Mouse (Mus musculus): ENCODE measurements around the gene Rcn1. TPM values are rescaled to one million over a fixed set of nuclear protein-coding genes. Genes with fewer than 3 reads are reported as not detected.

Gene Rcn1
- polyA plus RNA-seq, 1 experiment from 2014 or later, result 127 TPM

DNA sequence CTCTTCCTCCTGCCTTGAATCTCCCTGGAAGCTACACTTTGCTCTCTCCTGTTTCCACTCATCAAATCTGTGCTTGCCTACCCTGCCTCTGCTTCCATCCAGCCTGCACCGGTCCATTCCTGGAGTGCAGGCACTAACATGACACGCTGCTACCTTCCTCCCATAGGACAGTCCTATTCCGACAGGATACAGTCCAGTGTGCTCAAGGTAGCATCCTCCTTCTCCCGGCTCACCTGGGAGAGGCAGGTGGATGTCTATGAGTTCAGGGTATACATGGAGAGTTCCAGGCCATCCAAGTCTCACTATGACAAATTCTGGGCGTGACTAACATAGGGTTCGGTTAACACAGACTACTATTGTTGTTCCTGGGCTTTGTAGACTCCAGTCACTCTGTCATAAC, 27.0 kb downstream of the Rcn1 start:
- Histone ChIP-seq H3K36me3 (ENCODE audit: control insufficient read depth, insufficient read depth, low read length) (no peaks in the 10 kb centered on the region), H3K9me3 (ENCODE audit: control insufficient read depth, low read length) (no peaks in the 10 kb centered on the region), H3K9ac (ENCODE audit: low read length) (no peak overlapping the region), H3K27ac (replicated peaks in 1 of 2; ENCODE audit: control insufficient read depth in 1 of 2, insufficient read depth in 1 of 2, low read depth in 2 of 2, low read length in 2 of 2) (no peak overlapping the region), H3K4me2 (ENCODE audit: low read length) (no peak overlapping the region), H3K4me3 (ENCODE audit: control insufficient read depth in 1 of 2, insufficient read depth in 1 of 2, low read depth in 1 of 2, low read length in 2 of 2) (no peak overlapping the region), H3K4me1 (ENCODE audit: control insufficient read depth in 2 of 2, insufficient read depth in 2 of 2, low read length in 2 of 2) (peaks cover 0 to 4% of the 10 kb centered on the region in 2 experiments; a peak in 1 of 4 replicates), H3K27me3 (ENCODE audit: control insufficient read depth, insufficient read depth, low read length) (no peaks in the 10 kb centered on the region)
- 90% methylated on average over 6 of the region's 6 CpGs for WGBS
- no peak for ATAC-seq (ENCODE audit: insufficient number of reproducible peaks, insufficient read depth, low FRiP score, low read depth)

DNA sequence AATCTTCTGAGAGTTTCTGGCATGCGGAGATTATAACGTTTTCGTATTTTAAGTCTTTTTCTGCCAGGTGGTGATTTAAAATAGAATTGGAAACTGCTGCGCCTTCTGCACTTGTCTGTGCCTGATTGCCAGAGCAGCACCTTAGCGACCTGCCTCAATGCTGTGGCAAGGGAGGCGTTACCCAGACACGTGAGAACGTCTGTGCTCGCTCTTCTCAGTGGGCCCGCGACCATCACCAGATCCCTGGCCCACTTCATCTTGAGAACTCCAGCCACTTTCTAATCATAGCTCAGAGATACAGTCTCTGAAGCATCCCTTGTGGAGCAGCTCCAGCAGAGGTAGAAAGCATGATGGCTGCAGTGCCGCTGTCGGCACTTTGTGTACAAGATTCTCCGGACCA, 28.4 kb downstream of the Rcn1 start:
- ATAC-seq (ENCODE audit: insufficient number of reproducible peaks, insufficient read depth, low FRiP score, low read depth), result no peak
- Histone ChIP-seq H3K4me2 (ENCODE audit: low read length) (peak overlapping the region; percentile 65), H3K9me3 (ENCODE audit: control insufficient read depth, low read length) (no peaks in the 10 kb centered on the region), H3K4me1 (ENCODE audit: control insufficient read depth in 2 of 2, insufficient read depth in 2 of 2, low read length in 2 of 2) (peaks cover 0 to 4% of the 10 kb centered on the region in 2 experiments; a peak in 1 of 4 replicates), H3K27ac (replicated peaks in 1 of 2; ENCODE audit: control insufficient read depth in 1 of 2, insufficient read depth in 1 of 2, low read depth in 2 of 2, low read length in 2 of 2) (no peak overlapping the region), H3K36me3 (ENCODE audit: control insufficient read depth, insufficient read depth, low read length) (no peaks in the 10 kb centered on the region), H3K9ac (ENCODE audit: low read length) (peak overlapping the region; percentile 31), H3K27me3 (ENCODE audit: control insufficient read depth, insufficient read depth, low read length) (no peaks in the 10 kb centered on the region), H3K4me3 (ENCODE audit: control insufficient read depth in 1 of 2, insufficient read depth in 1 of 2, low read depth in 1 of 2, low read length in 2 of 2) (peak overlapping the region; percentile 29 to 36)
- WGBS, result 13% methylated on average over 14 of the region's 14 CpGs

DNA sequence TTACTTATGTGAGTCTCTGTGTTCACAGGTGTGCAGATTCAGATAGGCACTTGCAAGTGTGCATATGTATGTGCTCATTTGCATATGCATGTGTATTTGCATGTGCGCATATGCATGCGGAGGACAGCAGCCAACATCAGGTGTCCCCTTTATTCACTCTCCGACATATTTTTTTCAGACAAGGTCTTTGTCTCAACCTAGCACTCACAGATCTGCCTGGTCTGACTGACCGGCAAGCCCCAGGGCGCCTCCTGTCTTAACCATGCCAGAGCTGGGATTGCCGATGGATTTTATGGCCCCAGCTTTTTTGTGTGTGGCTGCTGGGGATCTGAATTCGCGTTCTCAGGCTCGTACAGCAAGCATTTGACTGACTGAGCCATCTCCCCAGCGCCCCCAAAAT, 28.9 kb downstream of the Rcn1 start:
- WGBS, result 19% methylated on average over 10 of the region's 10 CpGs
- Histone ChIP-seq H3K4me2 (ENCODE audit: low read length) (peak overlapping the region; percentile 65), H3K9me3 (ENCODE audit: control insufficient read depth, low read length) (no peaks in the 10 kb centered on the region), H3K4me1 (ENCODE audit: control insufficient read depth in 2 of 2, insufficient read depth in 2 of 2, low read length in 2 of 2) (peaks cover 0 to 4% of the 10 kb centered on the region in 2 experiments; a peak in 1 of 4 replicates), H3K27me3 (ENCODE audit: control insufficient read depth, insufficient read depth, low read length) (no peaks in the 10 kb centered on the region), H3K4me3 (ENCODE audit: control insufficient read depth in 1 of 2, insufficient read depth in 1 of 2, low read depth in 1 of 2, low read length in 2 of 2) (peak overlapping the region; percentile 21 to 29), H3K27ac (replicated peaks in 1 of 2; ENCODE audit: control insufficient read depth in 1 of 2, insufficient read depth in 1 of 2, low read depth in 2 of 2, low read length in 2 of 2) (no peak overlapping the region), H3K36me3 (ENCODE audit: control insufficient read depth, insufficient read depth, low read length) (no peaks in the 10 kb centered on the region), H3K9ac (ENCODE audit: low read length) (0 out of 2 replicates have a peak overlapping the region, but pooled peaks have one; percentile 31)
- no peak for ATAC-seq (ENCODE audit: insufficient number of reproducible peaks, insufficient read depth, low FRiP score, low read depth)

DNA sequence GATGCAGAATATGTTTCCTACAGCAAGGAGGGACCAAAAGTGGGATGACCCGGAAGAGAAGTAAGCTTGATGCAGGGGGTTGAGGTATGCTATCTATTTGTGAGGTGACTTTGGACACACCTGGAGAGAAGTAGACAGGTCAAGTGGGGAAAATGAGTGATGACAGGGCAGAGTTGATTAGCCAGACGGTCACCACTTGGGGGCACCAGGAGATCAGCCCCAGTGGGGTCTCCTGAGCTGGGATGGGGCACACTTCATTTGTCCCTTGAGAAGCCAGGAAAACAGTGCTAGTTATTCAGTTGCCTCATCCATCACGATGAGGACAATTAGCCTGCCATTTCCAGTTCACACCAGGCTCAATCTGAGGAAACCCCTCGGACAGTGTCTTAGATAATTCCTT, 31.5 kb downstream of the Rcn1 start:
- no peaks in the 10 kb centered on the region for H3K36me3 ChIP-seq (ENCODE audit: control insufficient read depth, insufficient read depth, low read length)
- no peaks in the 10 kb centered on the region for H3K27me3 ChIP-seq (ENCODE audit: control insufficient read depth, insufficient read depth, low read length)
- H3K9me3 ChIP-seq (ENCODE audit: control insufficient read depth, low read length), result no peaks in the 10 kb centered on the region
- H3K4me3 ChIP-seq (ENCODE audit: control insufficient read depth in 1 of 2, insufficient read depth in 1 of 2, low read depth in 1 of 2, low read length in 2 of 2), result no peak overlapping the region
- no peak for ATAC-seq (ENCODE audit: insufficient number of reproducible peaks, insufficient read depth, low FRiP score, low read depth)
- no peak overlapping the region for H3K27ac ChIP-seq (replicated peaks in 1 of 2; ENCODE audit: control insufficient read depth in 1 of 2, insufficient read depth in 1 of 2, low read depth in 2 of 2, low read length in 2 of 2)
- H3K4me2 ChIP-seq (ENCODE audit: low read length), result no peak overlapping the region
- peaks cover 0 to 4% of the 10 kb centered on the region in 2 experiments; a peak in 1 of 4 replicates for H3K4me1 ChIP-seq (ENCODE audit: control insufficient read depth in 2 of 2, insufficient read depth in 2 of 2, low read length in 2 of 2)
- WGBS, result 34% methylated on average over 4 of the region's 4 CpGs
- no peak overlapping the region for H3K9ac ChIP-seq (ENCODE audit: low read length)

DNA sequence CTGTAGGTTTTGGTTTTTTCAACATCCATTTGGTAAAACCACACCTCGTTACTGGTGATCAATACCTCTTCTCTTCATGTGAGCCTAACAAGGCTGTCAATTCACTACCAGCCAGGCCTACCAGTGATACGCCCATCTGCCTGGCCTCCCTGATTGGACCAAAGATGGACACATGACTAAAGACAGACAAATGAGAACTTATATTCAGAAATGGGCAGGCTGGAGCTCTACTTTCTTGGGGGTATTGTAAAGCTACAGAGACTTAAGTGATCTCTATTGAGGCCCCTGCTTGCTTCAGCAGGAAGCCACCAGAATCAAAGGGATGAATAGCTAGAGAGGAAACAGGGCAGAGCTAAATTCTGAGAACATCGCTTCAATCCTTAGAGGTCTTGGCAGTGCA, 41.1 kb downstream of the Rcn1 start:
- WGBS, result 85% methylated on average over 3 of the region's 3 CpGs
- Histone ChIP-seq H3K4me1 (ENCODE audit: control insufficient read depth in 2 of 2, insufficient read depth in 2 of 2, low read length in 2 of 2) (peaks cover 3 to 6% of the 10 kb centered on the region in 2 experiments; a peak in 3 of 4 replicates), H3K27ac (replicated peaks in 1 of 2; ENCODE audit: control insufficient read depth in 1 of 2, insufficient read depth in 1 of 2, low read depth in 2 of 2, low read length in 2 of 2) (no peak overlapping the region), H3K27me3 (ENCODE audit: control insufficient read depth, insufficient read depth, low read length) (no peaks in the 10 kb centered on the region), H3K9me3 (ENCODE audit: control insufficient read depth, low read length) (no peaks in the 10 kb centered on the region), H3K36me3 (ENCODE audit: control insufficient read depth, insufficient read depth, low read length) (no peaks in the 10 kb centered on the region), H3K9ac (ENCODE audit: low read length) (no peak overlapping the region), H3K4me3 (ENCODE audit: control insufficient read depth in 1 of 2, insufficient read depth in 1 of 2, low read depth in 1 of 2, low read length in 2 of 2) (no peak overlapping the region), H3K4me2 (ENCODE audit: low read length) (no peak overlapping the region)
- no peak for ATAC-seq (ENCODE audit: insufficient number of reproducible peaks, insufficient read depth, low FRiP score, low read depth)

DNA sequence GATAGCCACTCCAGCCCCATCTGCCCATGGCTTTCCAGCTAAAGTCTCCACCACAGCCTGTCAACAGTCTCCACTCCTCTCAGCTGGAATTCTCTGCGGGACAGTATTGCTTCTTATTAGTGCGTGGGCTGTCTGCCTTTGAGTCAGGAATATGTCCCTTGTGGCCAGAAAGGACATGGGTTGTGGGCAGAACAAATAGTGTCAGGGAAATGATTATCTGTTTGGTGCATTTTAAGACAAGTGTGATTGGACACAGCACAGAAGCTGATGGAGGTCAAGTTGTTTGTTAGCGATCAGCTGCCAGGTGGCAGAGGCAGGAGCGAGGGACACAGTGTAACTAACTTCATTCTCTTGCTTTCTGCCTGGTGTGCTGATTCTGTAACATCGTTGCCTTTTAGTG, 42.3 kb downstream of the Rcn1 start:
- Histone ChIP-seq H3K27me3 (ENCODE audit: control insufficient read depth, insufficient read depth, low read length) (no peaks in the 10 kb centered on the region), H3K27ac (replicated peaks in 1 of 2; ENCODE audit: control insufficient read depth in 1 of 2, insufficient read depth in 1 of 2, low read depth in 2 of 2, low read length in 2 of 2) (no peak overlapping the region), H3K9me3 (ENCODE audit: control insufficient read depth, low read length) (no peaks in the 10 kb centered on the region), H3K4me1 (ENCODE audit: control insufficient read depth in 2 of 2, insufficient read depth in 2 of 2, low read length in 2 of 2) (peaks cover 3 to 6% of the 10 kb centered on the region in 2 experiments; a peak in 3 of 4 replicates), H3K36me3 (ENCODE audit: control insufficient read depth, insufficient read depth, low read length) (no peaks in the 10 kb centered on the region), H3K4me2 (ENCODE audit: low read length) (no peak overlapping the region), H3K4me3 (ENCODE audit: control insufficient read depth in 1 of 2, insufficient read depth in 1 of 2, low read depth in 1 of 2, low read length in 2 of 2) (no peak overlapping the region), H3K9ac (ENCODE audit: low read length) (no peak overlapping the region)
- 29% methylated on average over 5 of the region's 5 CpGs for WGBS
- ATAC-seq (ENCODE audit: insufficient number of reproducible peaks, insufficient read depth, low FRiP score, low read depth), result no peak

DNA sequence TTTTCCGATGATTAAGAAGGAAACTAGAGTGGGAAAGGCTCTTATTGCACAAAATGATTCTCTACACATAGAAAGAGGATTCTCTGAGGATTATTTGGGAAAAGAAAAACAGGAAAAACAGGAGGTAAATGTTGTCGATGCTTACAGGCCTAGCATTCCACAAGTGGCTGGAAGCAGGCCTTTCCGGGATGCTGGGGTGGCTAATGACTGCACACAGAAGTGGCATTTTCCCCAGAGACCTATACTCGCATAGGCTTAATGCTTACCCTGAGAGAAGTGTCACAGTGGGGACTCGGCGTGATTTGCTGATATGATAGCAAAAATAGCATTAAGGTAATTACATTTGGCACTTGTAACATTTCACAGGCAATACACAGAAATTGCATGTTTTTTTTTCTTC, 50.2 kb downstream of the Rcn1 start:
- WGBS, result 66% methylated on average over 6 of the region's 6 CpGs

DNA sequence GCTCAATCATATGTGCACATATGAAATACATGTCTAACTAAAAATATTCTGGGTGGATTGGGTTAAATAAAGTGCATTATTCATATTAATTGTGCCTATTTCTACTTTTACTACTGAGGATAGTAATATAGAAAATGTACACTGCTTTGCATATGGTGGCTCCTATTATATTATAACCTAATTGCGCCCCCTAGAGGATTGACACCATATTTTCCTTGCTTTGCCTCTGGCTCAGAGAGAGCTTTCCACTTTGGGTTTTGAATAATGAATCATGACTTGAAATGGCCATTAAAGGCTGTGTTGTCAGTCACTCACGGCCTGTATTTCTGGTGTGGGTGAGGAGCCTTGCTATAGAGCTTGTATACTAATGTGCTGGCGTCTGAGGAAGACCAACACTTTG, 59.1 kb downstream of the Rcn1 start:
- no peak overlapping the region for H3K4me3 ChIP-seq (ENCODE audit: control insufficient read depth in 1 of 2, insufficient read depth in 1 of 2, low read depth in 1 of 2, low read length in 2 of 2)
- 60% methylated on average over 3 of the region's 3 CpGs for WGBS

More for the DNA sequence above, 50.2 kb downstream of the Rcn1 start:
- ATAC-seq (ENCODE audit: insufficient number of reproducible peaks, insufficient read depth, low FRiP score, low read depth), result no peak
- peaks cover 4 to 10% of the 10 kb centered on the region in 2 experiments; a peak in 2 of 4 replicates for H3K4me1 ChIP-seq (ENCODE audit: control insufficient read depth in 2 of 2, insufficient read depth in 2 of 2, low read length in 2 of 2)
- no peak overlapping the region for H3K27ac ChIP-seq (replicated peaks in 1 of 2; ENCODE audit: control insufficient read depth in 1 of 2, insufficient read depth in 1 of 2, low read depth in 2 of 2, low read length in 2 of 2)
- H3K36me3 ChIP-seq (ENCODE audit: control insufficient read depth, insufficient read depth, low read length), result no peaks in the 10 kb centered on the region
- no peak overlapping the region for H3K4me2 ChIP-seq (ENCODE audit: low read length)
- H3K4me3 ChIP-seq (ENCODE audit: control insufficient read depth in 1 of 2, insufficient read depth in 1 of 2, low read depth in 1 of 2, low read length in 2 of 2), result no peak overlapping the region
- no peak overlapping the region for H3K9ac ChIP-seq (ENCODE audit: low read length)
- 0 out of 2 replicates have a peak, but pooled peaks cover 5% of the 10 kb centered on the region for H3K9me3 ChIP-seq (ENCODE audit: control insufficient read depth, low read length)
- no peaks in the 10 kb centered on the region for H3K27me3 ChIP-seq (ENCODE audit: control insufficient read depth, insufficient read depth, low read length)

More for the DNA sequence above, 59.1 kb downstream of the Rcn1 start:
- Histone ChIP-seq H3K27ac (replicated peaks in 1 of 2; ENCODE audit: control insufficient read depth in 1 of 2, insufficient read depth in 1 of 2, low read depth in 2 of 2, low read length in 2 of 2) (no peak overlapping the region), H3K4me1 (ENCODE audit: control insufficient read depth in 2 of 2, insufficient read depth in 2 of 2, low read length in 2 of 2) (peaks cover 0 to 1% of the 10 kb centered on the region in 2 experiments; a peak in 1 of 4 replicates), H3K27me3 (ENCODE audit: control insufficient read depth, insufficient read depth, low read length) (no peaks in the 10 kb centered on the region), H3K9me3 (ENCODE audit: control insufficient read depth, low read length) (no peaks in the 10 kb centered on the region), H3K4me2 (ENCODE audit: low read length) (no peak overlapping the region), H3K36me3 (ENCODE audit: control insufficient read depth, insufficient read depth, low read length) (no peaks in the 10 kb centered on the region), H3K9ac (ENCODE audit: low read length) (no peak overlapping the region)
- ATAC-seq (ENCODE audit: insufficient number of reproducible peaks, insufficient read depth, low FRiP score, low read depth), result no peak

Data from heart, embryonic 14.5 days (tissue).